Mouse (Mus musculus) naive thymus-derived CD4-positive, alpha-beta T cell, adult 5 months (primary cell): ENCODE measurements around the gene Rmdn2. TPM values are rescaled to one million over a fixed set of nuclear protein-coding genes. Genes with fewer than 3 reads are reported as not detected.

ENCODE experiments used
- polyA plus RNA-seq: library from polyadenylated mRNA; unstranded; fragments of 100-300 nt; shearing (Covaris generic); gene quantifications from one replicate; pipeline ENCODE4 v1.2.1, GENCODE M21; 2017

Gene Rmdn2
- 2.2 TPM for polyA plus RNA-seq

GRCm38 (mm10) chr17:79611545-79611944 is at the start of gene Rmdn2:
Gene Rmdn2, plus strand, starts transcription at chr17:79611863.

GRCm38 (mm10) chr17:79714931-79715637 is 103.4 kb downstream of the Rmdn2 start, which contains the start of gene Cyp1b1:
Gene Cyp1b1, minus strand, starts transcription at chr17:79715061.

Other genes with a start within 250 kb of the Rmdn2 start
- not detected for gene Cyp1b1, start 103.2 kb downstream of the Rmdn2 start, polyA plus RNA-seq